Mouse (Mus musculus) myocyte (in vitro differentiated cells): ENCODE results near the gene Cox4i2. TPM values are rescaled to one million over a fixed set of nuclear protein-coding genes. Genes with fewer than 3 reads are reported as not detected.

Experiments
- H3K27me3 ChIP-seq: one replicate; pipeline ENCODE4 v1.6.1; 2011; ENCODE audit not compliant: control insufficient read depth, insufficient read depth, insufficient read length
- H3K36me3 ChIP-seq: one replicate; pipeline ENCODE4 v1.6.1; 2011; ENCODE audit not compliant: control insufficient read depth, insufficient read depth
- H3K4me2 ChIP-seq: one replicate; pipeline ENCODE4 v1.6.1; 2011; ENCODE audit warnings: low read depth, control low read depth
- H3K4me3 ChIP-seq: one replicate; pipeline ENCODE4 v1.5.1; 2011; ENCODE audit warnings: mild to moderate bottlenecking, control low read depth, moderate library complexity
- H3K79me2 ChIP-seq: one replicate; pipeline ENCODE4 v1.6.1; 2011; ENCODE audit not compliant: control insufficient read depth, insufficient read depth
- H3ac ChIP-seq: one replicate; pipeline ENCODE4 v1.6.1; 2011; ENCODE audit not compliant: control insufficient read depth, insufficient read length
- CEBPB ChIP-seq: IDR thresholded peaks from 2 replicates; pipeline ENCODE4 v1.6.1; 2011; ENCODE audit warnings: mild to moderate bottlenecking, moderate library complexity; ENCODE audit not compliant: poor library complexity, insufficient read depth, severe bottlenecking
- E2F4 ChIP-seq: IDR thresholded peaks from one replicate; pipeline ENCODE4 v1.6.1; 2011; ENCODE audit warnings: mild to moderate bottlenecking, control low read depth, moderate library complexity; ENCODE audit not compliant: insufficient read depth
- MAX ChIP-seq: IDR thresholded peaks from one replicate; pipeline ENCODE4 v1.6.1; 2011; ENCODE audit warnings: low read depth, mild to moderate bottlenecking, control low read depth
- MYOD1 ChIP-seq, 3 experiments: IDR thresholded peaks; one replicate each; pipeline ENCODE4 v1.6.1; 2011; ENCODE audit warnings: control low read depth in 2 of 3, low read depth in 2 of 3, mild to moderate bottlenecking in 2 of 3, moderate library complexity in 1 of 3; ENCODE audit not compliant: insufficient read length in 2 of 3, control insufficient read depth in 1 of 3
- MYOG ChIP-seq, 3 experiments: IDR thresholded peaks; one replicate each; pipeline ENCODE4 v1.6.1; 2011; ENCODE audit warnings: control low read depth in 2 of 3, low read depth in 2 of 3, mild to moderate bottlenecking in 2 of 3; ENCODE audit not compliant: insufficient read length in 2 of 3, control insufficient read depth in 1 of 3, insufficient read depth in 1 of 3
- POLR2A ChIP-seq: IDR thresholded peaks from one replicate; pipeline ENCODE4 v1.6.1; 2011; ENCODE audit warnings: low read depth, mild to moderate bottlenecking, control low read depth, moderate library complexity; ENCODE audit not compliant: insufficient read length
- POLR2AphosphoS2 ChIP-seq: IDR thresholded peaks from one replicate; pipeline ENCODE4 v1.6.1; 2011; ENCODE audit warnings: low read depth, control low read depth; ENCODE audit not compliant: insufficient read length
- REST ChIP-seq: IDR thresholded peaks from one replicate; pipeline ENCODE4 v1.6.1; 2011; ENCODE audit warnings: mild to moderate bottlenecking, control low read depth, moderate library complexity; ENCODE audit not compliant: insufficient read depth, insufficient read length
- SRF ChIP-seq: IDR thresholded peaks from one replicate; pipeline ENCODE4 v1.6.1; 2011; ENCODE audit warnings: low read depth; ENCODE audit not compliant: control insufficient read depth, insufficient read length
- TCF12 ChIP-seq: IDR thresholded peaks from one replicate; pipeline ENCODE4 v1.6.1; 2011; ENCODE audit warnings: mild to moderate bottlenecking, control low read depth; ENCODE audit not compliant: poor library complexity, insufficient read depth, severe bottlenecking
- TCF3 ChIP-seq: IDR thresholded peaks from one replicate; pipeline ENCODE4 v1.6.1; 2011; ENCODE audit warnings: low read depth, control low read depth; ENCODE audit not compliant: insufficient read length
- USF1 ChIP-seq: IDR thresholded peaks from one replicate; pipeline ENCODE4 v1.6.1; 2011; ENCODE audit warnings: low read depth, mild to moderate bottlenecking, control low read depth, moderate library complexity
- polyA plus RNA-seq: library from polyadenylated mRNA; unstranded; fragments of >200 nt; fragmentation: generic; extraction: Trizol; gene quantifications from one replicate; pipeline ENCODE4 v1.2.1, GENCODE M21; 2012; ENCODE audit warnings: missing spikeins

Cox4i2 gene
- polyA plus RNA-seq, 1 experiment = not detected

- H3K4me2 ChIP-seq = no peak overlapping the region
- H3K36me3 ChIP-seq = peaks cover 5% of the 10 kb centered on the region
- TF ChIP-seq MYOG (IDR thresholded peaks at IDR 0.05; ENCODE audit: control insufficient read depth in 1 of 3, insufficient read depth in 1 of 3, insufficient read length in 2 of 3, low read depth in 2 of 3) = peak in 2 of 3 experiments; percentile 59 to 75
- TF ChIP-seq MYOD1 (IDR thresholded peaks at IDR 0.05; ENCODE audit: control insufficient read depth in 1 of 3, insufficient read length in 2 of 3, low read depth in 2 of 3) = peak in 1 of 3 experiments; percentile 61
- no peak for TF ChIP-seq USF1
- peaks cover 16% of the 10 kb centered on the region for H3K79me2 ChIP-seq
- no peak overlapping the region for H3K4me3 ChIP-seq
- no peak overlapping the region for H3ac ChIP-seq
- H3K27me3 ChIP-seq = no peaks in the 10 kb centered on the region
Measured at GRCm38 (mm10) chr2:152781031-152781711, 27.2 kb downstream of the Cox4i2 start.

- Histone ChIP-seq H3K79me2 (peaks cover 28% of the 10 kb centered on the region), H3K27me3 (no peaks in the 10 kb centered on the region), H3K4me3 (no peak overlapping the region), H3ac (no peak overlapping the region), H3K4me2 (peak overlapping the region; percentile 19), H3K36me3 (peaks cover 2% of the 10 kb centered on the region)
- no peak for TF ChIP-seq TCF3
- peak; percentile 80 for TF ChIP-seq USF1
- peak; percentile 84 for TF ChIP-seq MAX
- TF ChIP-seq MYOG (IDR thresholded peaks at IDR 0.05; ENCODE audit: control insufficient read depth in 1 of 3, insufficient read depth in 1 of 3, insufficient read length in 2 of 3, low read depth in 2 of 3) = peak in 1 of 3 experiments; percentile 11
Measured at GRCm38 (mm10) chr2:152782656-152783055, 28.7 kb downstream of the Cox4i2 start.

GRCm38 (mm10) chr2:152783241-152783640 is 29.3 kb downstream of the Cox4i2 start:
- TF ChIP-seq CEBPB = no peak
- no peak for TF ChIP-seq REST
- no peak for TF ChIP-seq SRF
- no peak for TF ChIP-seq MAX
- TF ChIP-seq MYOD1 (IDR thresholded peaks at IDR 0.05; ENCODE audit: control insufficient read depth in 1 of 3, insufficient read length in 2 of 3, low read depth in 2 of 3) = no peak
- TF ChIP-seq TCF3 = no peak
- TF ChIP-seq POLR2A = no peak
- no peak for TF ChIP-seq E2F4
- TF ChIP-seq USF1 = no peak
- TF ChIP-seq TCF12 = no peak
- no peak for TF ChIP-seq MYOG (IDR thresholded peaks at IDR 0.05; ENCODE audit: control insufficient read depth in 1 of 3, insufficient read depth in 1 of 3, insufficient read length in 2 of 3, low read depth in 2 of 3)
- no peak for TF ChIP-seq POLR2AphosphoS2
- no peak overlapping the region for H3K4me3 ChIP-seq
- H3K4me2 ChIP-seq = no peak overlapping the region
- H3K79me2 ChIP-seq = peaks cover 34% of the 10 kb centered on the region
- no peaks in the 10 kb centered on the region for H3K36me3 ChIP-seq
- H3K27me3 ChIP-seq = no peaks in the 10 kb centered on the region
- no peak overlapping the region for H3ac ChIP-seq

GRCm38 (mm10) chr2:152784640-152785039 is 30.7 kb downstream of the Cox4i2 start:
- Histone ChIP-seq H3K79me2 (peaks cover 43% of the 10 kb centered on the region), H3ac (no peak overlapping the region), H3K4me2 (peak overlapping the region; percentile 37), H3K27me3 (no peaks in the 10 kb centered on the region), H3K36me3 (no peaks in the 10 kb centered on the region), H3K4me3 (no peak overlapping the region)
- TF ChIP-seq E2F4 = no peak
- TF ChIP-seq MAX = no peak
- no peak for TF ChIP-seq USF1
- TF ChIP-seq POLR2AphosphoS2 = no peak
- TF ChIP-seq TCF12 = no peak
- no peak for TF ChIP-seq SRF
- TF ChIP-seq POLR2A = no peak
- no peak for TF ChIP-seq MYOD1 (IDR thresholded peaks at IDR 0.05; ENCODE audit: control insufficient read depth in 1 of 3, insufficient read length in 2 of 3, low read depth in 2 of 3)
- no peak for TF ChIP-seq MYOG (IDR thresholded peaks at IDR 0.05; ENCODE audit: control insufficient read depth in 1 of 3, insufficient read depth in 1 of 3, insufficient read length in 2 of 3, low read depth in 2 of 3)
- TF ChIP-seq REST = no peak

- Histone ChIP-seq H3K79me2 (peaks cover 53% of the 10 kb centered on the region), H3K4me3 (no peak overlapping the region), H3K27me3 (no peaks in the 10 kb centered on the region), H3K4me2 (peak overlapping the region; percentile 37), H3K36me3 (peaks cover 7% of the 10 kb centered on the region), H3ac (no peak overlapping the region)
- TF ChIP-seq MYOG (IDR thresholded peaks at IDR 0.05; ENCODE audit: control insufficient read depth in 1 of 3, insufficient read depth in 1 of 3, insufficient read length in 2 of 3, low read depth in 2 of 3) = no peak
- no peak for TF ChIP-seq MYOD1 (IDR thresholded peaks at IDR 0.05; ENCODE audit: control insufficient read depth in 1 of 3, insufficient read length in 2 of 3, low read depth in 2 of 3)
- no peak for TF ChIP-seq POLR2AphosphoS2
- no peak for TF ChIP-seq TCF3
- no peak for TF ChIP-seq TCF12
- TF ChIP-seq SRF = no peak
- TF ChIP-seq MAX = no peak
- TF ChIP-seq CEBPB = no peak
- no peak for TF ChIP-seq REST
- TF ChIP-seq USF1 = no peak
- TF ChIP-seq E2F4 = no peak
Measured at GRCm38 (mm10) chr2:152785446-152786350, 31.7 kb downstream of the Cox4i2 start.
